Mouse (Mus musculus) layer of hippocampus, postnatal 10 days (tissue): ENCODE data around the gene Surf4. TPM values are rescaled to one million over a fixed set of nuclear protein-coding genes. Genes with fewer than 3 reads are reported as not detected.

Experiments used
- DNase-seq, 2 experiments: peaks; one replicate each; pipeline ENCODE4 v3.0.0; 2021; ENCODE audit warnings: low spot score in 2 of 2
- long read RNA-seq: library from polyadenylated mRNA; stranded (forward); transcript quantifications from one replicate; pipeline ENCODE4 v2.0.0, GENCODE M21; 2023
- total RNA-seq, 2 experiments: library from RNA; stranded (reverse); gene quantifications; 2 replicates each; pipeline ENCODE4 v1.2.3; 2021

The Surf4 gene
- total RNA-seq = 10 to 100 TPM; 62.1 to 64.0 TPM
- long read RNA-seq, transcript Surf4-201 (6 exons, 3,281 nt) = major isoform, 73 of 93 reads
- long read RNA-seq, partial matches to known transcripts = 1 of 93 reads
- long read RNA-seq, other reads (novel, unspliced or antisense) = 19 of 93 reads

DNA sequence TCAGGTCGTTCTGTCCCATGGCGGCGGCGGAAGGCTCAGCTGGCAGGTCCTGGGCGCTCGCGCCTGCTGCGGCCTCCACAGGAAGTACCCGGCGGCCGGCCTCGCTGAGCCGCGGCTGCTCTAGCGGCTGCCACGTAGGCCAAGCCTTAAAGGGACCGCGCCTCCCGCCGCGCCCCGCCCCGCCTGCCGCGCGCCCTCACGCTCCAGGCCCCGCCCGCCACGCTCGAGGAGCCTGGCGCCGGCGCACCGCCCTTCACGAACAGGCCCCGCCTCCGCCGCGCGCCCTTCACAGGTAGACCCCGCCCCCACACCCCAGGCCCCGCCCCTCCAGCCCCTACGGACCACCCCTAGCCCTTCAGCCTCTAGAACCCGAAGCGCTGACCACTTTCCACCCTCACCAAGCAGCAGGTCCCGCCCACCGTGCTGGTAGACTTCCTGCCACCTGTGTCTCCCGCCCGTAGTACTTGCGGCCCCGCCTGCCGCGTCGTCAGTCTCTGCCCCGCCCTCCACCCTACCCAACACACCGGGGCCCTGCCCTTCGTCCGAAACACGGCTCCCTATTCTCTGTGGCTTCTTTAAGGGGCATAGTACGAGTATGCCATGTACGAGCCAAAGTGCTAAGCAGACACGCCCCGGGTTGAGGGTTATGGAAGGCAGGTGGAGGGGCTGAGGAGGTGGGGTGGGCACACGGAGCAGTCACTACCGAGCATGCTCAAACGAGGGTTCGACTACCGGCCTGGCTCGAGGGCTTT lies at the start of gene Surf4, which contains the start of gene Stkld1:
Surf4 (minus strand) TSS at position 625 of the 752 bp plus-strand sequence.
Stkld1 (plus strand) TSS at position 744 of the 752 bp plus-strand sequence.
- peak; percentile 84 to 92 for DNase-seq

DNA sequence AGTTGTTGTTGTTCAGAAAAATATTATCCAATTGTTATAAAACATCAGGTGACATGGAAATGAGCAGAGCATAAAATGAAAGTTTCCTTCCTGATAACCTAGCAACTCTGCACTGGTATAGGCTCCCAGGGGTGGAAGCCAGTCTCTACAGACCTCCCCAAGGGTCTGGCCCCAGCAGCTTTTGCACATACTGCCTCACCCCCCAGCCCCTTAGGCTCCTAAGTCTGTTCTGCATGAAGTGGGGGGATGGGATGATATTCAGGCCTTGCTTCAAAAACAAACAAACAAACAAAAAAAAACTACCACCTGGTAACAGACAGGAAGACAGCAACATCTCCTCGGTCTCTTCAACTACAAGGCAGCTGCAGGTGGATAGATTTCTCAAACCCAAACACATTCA lies 46.6 kb upstream of the Surf4 start:
- no peak for DNase-seq

DNA sequence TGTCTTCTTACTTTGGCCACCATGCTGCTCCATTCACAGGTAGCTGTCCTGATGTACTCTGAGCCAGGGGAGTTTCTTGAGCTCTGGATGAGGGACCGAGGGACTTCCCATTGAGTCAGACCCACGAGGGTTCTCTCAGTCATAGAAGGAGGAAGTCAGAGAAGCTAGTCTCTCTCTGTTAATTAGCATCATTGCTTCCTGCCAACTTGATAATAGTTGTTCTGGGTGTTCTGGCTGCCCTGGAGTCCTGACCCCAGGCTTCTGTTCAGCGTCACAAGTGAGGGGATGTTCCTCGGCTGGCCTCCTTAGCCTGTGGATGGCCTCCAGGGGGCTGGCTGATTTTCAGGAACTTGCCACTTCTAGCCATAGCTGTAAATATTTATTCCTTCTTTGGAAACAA lies 40.2 kb upstream of the Surf4 start:
- no peak for DNase-seq

DNA sequence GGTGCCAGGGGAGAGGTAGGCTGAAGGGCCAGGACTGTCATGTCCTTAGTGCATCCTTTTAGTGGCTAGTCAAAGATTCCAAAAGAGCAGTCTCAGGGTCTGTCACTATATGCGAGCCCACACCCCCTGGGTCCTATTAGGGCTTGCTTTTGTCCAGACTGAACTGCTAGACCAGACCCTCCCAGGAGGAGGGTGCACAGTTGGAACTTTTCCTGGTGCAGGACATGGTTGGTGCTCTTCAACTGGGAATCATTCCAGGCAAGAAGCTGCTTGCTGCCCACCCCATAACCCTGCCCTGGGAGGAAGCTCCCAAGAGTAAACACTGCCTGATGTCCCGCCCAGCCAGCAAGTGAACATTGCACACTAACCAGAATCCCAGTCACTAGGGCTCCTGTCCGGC lies 39.4 kb upstream of the Surf4 start, which contains the start of gene Adamts13:
Adamts13 (plus strand) TSS at position 301 of the 400 bp plus-strand sequence.
- no peak for DNase-seq

DNA sequence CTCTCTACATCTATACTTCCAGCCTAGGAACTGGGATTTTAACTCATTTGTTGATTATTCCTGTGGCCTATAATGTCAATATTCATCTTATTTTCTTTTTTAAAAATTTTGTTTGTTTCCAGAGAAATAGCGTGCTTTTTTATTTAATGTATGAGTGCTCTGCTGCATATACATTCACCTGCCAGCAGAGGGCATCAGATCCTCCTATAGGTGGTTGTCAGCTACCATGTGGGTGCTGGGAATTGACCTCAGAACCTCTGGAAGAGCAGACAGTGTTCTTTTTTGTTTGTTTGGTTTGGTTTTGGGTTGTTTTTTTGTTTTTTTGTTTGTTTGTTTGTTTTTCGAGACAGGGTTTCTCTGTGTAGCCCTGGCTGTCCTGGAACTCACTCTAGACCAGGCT lies 33.5 kb upstream of the Surf4 start:
- no peak for DNase-seq

DNA sequence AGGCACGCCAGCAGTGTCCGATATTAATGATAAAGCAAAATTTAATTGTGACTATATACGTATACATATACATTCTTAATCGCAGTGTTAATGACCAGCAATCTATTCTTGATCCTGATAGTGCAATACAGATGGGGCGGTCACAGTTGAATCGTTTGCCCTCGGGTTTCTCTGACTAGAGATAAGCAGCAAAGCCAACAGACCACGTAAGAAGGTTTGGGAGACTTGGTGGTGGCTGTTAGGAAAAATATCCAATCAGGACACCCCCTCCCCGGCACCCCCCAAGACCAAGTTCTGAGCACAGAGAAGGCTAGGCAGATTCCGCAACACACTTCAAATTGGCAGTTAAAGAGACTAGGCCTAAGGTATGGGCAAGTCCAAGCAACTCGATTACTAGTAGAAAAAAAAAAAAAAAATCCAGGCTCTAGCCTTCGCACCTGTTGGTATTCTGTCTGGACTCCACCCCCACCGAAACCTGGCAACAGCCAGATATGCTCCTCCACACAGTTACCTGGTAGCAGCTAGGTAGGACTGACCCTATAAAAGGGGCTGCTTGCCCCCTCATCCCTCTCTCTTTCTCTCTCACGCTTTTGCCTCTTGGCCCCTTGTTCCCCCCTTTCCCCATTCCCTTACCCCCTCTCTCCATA lies 31.1 kb upstream of the Surf4 start:
- no peak for DNase-seq

DNA sequence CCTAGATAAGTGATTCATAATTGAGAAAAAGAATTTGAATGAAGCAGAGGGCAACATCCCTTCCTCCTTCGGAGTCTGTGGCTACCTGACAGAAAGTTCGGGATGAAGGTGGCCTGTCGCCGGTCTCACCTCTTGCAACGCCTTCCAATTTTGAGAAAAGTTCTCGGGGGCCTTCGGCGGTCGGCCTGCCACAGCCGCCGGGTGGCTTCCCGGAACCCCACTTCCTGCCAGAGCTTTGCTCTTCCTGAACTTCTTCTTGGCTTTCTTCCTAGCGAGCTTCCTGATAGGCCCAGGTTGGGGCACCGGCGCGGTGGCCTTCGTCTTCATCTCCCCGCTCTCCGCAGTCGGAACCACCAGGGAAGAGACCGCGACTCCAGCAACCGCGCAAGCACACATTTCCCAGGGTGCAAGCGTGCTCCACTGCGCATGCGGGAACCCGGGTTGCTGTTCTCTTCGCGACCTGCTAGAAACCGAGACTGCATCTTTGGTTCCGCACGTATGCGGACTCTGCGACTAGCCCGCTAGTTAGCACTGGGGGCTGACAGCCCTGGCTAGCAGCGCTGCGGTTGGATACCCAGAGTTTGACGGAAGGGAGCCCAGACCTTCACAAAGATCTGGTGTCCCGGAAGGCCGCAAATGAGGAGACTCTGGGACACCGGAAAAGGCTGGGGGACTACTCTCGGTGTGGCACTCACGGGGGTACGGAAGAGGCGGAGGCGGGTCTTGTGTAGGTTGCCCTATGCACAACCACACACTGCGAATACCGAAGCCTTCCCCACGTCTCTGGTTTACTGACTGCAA lies 30.4 kb upstream of the Surf4 start, which contains the start of gene Rexo4:
Rexo4 (minus strand) TSS at position 464 of the 801 bp plus-strand sequence.
- DNase-seq = peak; percentile 96 to 97

DNA sequence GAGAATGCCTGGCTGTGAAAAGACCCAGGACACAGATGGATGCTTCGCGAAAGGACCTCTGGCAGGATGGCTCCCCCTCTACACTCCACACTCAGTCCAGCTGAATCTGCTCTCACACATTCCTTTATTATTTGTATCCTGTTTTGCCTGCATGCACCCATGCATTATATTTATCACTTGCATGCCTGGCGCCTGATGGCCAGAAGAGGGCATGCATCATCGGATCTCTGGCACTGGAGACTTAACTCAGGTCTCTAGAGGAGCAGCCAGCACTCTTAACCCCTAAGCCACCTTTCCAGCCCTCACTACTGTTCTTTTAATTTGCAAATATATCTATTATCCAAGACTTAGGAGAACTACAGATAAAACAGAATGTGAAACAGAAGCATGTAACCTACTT lies 27.0 kb upstream of the Surf4 start:
- no peak for DNase-seq

DNA sequence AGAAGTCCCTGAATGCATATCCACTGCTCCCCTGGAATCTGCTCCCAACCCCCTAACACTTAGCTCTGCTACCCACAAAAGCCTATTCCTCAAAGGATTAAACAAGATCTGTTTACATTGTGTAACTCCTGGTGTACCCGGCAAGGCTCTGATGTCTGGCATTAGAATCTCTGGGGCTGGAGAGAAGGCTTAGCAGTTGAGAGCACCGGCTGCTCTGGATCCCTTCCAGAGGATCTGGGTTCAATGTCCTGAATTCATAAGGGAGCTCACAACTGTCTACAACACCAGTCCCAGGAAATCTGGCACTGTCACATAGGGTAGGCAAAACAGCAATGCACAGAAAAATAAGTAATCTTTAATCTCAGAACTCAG lies 23.7 kb upstream of the Surf4 start:
- no peak for DNase-seq

DNA sequence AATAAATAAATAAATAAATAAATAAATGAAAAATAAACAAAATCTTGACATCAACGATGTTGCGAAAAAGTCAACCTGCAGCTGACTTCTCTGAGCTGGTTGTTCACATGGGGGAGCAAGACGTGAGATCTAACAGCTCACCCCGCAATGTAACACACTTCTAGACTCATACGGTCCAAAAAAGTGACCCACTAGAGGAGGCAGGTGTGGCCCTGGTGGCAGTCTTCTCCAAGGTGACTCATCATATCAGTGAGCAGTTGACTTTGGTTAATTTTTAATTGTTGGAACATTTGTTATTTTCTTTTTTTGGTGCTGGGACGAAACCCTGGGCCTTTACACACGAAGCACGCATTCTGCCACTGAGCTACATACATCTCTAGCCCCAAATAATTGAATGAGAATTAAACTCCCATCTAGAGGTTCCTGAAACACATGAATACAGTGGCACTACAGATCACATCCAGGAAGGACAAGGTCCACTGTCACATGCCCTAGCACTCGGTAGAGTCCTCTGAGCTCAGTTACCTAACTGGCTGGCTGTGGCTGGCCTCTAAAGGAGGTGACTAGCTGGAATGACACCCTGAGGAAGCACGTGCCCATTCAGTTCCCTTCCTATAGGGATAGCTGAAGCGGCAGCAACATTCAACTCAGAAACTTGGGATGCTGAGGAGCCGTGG lies 23.2 kb upstream of the Surf4 start:
- no peak for DNase-seq

DNA sequence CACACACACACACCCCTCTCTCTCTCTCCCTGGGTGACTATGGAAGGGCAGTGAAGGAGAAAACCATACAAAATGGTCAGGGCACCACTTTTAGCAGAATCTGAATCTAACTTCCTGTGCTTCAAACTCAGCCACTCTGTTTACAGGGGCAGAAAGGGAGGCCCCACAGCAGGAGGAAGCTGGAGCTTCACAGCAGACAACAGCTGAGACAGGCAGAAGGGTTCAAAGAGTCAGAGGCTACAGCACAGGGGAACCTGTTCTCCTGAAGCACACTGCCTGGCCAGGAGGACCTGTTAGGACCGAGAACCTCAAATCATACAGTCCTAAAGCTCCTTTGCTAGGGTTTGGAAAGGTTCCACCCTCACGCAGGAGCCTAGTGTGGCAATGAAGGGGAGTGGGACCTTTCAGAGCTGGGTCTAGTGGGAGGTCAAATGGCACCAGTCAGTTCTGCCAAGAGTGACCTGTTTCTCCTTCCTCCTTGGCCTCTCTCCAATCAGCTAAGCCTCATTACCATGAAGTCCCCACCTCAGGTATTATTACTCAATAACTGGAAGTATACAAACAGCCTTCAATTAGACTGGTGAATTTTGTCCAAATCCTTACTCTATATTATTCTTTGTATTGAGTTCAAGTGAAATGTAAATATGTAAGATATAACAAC lies 21.1 kb upstream of the Surf4 start:
- DNase-seq = no peak

DNA sequence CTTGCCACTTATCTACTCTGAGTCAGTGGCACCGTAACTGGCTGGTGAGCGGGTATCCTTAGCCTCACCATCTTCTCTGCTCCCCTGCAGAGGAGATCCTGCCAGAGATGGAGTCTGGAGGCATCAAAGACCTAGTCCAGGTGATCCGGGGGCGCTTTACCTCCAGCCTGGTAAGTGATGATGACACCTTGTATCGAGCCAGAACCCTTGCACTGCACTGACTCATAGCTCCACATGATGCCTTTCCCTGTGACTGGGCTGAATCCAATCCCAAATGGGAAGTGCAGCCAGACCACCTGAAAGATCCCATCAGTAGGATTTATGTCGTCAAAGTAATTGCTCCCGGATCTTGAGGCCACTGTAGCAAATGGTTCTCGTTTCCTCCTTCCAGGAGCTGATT lies 19.1 kb upstream of the Surf4 start:
- no peak for DNase-seq

DNA sequence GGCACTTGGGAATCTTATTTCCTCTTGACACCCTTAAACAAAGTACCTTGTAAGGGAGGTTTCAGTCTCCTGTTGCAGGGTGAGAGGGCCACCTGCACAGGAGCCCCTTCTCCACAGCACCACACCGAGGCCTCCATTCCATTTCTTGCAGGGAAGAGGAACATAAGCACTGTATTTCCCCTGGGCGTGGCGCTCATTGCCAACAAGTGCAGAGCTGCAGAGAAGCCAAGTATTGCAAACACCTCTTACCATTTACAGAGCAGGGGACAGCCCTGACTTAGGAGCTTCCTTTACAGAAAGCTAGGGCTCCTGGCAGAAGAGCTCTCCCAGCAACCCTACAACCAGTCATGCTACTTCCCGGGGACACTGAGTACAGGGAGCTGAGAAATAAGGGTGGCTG lies 18.5 kb upstream of the Surf4 start:
- no peak for DNase-seq

DNA sequence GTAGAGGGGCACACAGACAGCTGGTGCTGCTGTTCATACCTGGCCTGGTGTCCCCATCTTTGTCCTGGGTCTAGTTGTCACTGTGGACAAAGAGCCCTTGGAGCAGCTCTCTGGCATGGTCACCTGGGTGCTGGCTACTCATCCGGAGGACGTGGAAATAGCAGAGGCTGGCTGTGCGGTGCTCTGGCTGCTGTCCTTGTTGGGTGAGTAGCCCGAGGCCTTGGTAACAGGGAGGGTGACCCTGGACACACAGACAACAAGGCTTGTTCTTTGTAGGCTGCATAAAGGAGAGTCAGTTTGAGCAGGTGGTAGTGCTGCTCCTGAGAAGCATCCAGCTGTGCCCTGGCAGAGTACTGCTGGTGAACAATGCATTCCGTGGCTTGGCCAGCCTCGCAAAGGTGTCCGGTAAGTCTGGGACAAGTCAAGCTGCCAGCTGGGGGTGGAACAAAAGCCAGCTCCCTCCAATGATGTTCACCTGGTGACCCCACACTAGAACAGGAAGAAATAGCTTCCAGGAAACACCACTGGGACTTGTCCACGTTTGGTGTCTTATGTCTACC lies 17.7 kb upstream of the Surf4 start:
- DNase-seq = no peak

DNA sequence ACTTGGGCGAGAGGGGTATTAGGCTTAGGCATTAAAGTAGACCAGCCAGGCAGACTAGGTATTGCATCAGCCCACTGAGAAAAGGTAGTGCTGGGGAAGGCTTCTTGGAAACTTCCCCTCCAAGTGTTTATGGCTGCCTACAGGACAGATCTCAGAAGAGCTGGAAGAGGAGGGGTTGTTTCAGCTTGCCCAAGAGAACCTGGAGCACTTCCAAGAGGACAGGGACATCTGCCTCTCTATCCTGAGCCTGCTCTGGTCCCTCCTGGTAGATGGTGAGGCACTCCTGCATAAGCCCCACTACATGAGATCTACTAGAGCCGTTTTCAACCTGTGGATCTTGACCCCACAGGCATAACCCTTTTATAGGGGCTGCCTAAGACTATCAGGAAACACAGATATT lies 16.7 kb upstream of the Surf4 start:
- DNase-seq = no peak

DNA sequence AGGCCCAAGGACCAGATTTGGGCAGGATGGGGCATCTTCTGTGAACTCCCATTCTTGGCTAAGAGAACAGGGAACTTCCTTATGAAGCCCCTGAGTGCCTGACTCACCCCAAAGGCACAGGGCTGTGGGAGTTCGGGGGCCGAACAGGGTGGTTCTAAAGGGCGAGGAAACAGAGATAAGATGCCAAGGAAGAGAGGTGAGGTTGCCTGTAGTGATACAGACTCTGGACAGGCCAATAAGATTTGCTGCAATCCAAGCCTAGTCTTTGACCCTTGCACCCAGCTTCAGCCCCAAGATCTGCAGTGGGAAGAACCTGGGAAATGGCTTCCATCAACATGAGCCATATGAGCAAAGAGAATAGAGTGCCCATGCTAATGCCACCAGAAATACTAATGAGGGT lies 9.5 kb upstream of the Surf4 start:
- no peak for DNase-seq

DNA sequence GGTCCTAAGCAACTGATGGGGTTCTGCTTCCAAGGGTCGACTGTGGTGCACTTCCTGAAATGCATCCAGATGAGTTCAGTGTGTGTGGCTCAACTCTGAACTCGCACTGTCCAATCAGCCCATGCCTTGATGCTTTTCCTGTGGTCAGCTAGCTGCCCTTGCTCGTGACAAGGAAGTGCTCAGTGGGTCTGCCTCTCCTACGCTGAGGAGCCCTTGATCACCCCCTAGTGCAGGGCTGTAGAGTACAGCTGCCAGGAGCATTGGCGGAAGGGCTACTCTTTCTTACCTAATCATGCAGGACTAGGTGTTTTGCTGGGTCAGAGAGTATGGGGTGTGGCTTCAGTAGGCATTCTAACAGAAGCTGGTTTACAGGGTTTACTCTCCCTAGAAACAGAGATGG lies 7.8 kb upstream of the Surf4 start:
- DNase-seq = no peak

DNA sequence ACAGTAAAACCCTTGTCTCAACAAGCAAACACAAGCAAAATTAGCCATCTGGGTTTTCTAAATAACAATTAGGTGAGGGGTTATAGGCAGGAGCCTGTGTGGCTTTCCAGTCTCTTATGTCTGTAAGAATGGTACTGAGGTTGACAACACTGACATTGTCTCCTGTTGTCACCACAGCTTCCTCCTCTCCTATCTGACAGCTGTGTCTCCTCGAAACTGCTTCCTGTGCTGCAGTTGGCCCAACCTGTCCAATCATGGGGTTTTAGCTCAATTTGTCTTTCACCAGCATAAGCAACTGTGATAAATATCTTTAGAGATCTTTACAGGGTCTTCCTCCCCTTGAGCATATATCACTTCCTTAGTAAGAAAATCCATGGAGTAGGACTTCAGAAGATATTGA lies 2.7 kb upstream of the Surf4 start:
- no peak for DNase-seq

DNA sequence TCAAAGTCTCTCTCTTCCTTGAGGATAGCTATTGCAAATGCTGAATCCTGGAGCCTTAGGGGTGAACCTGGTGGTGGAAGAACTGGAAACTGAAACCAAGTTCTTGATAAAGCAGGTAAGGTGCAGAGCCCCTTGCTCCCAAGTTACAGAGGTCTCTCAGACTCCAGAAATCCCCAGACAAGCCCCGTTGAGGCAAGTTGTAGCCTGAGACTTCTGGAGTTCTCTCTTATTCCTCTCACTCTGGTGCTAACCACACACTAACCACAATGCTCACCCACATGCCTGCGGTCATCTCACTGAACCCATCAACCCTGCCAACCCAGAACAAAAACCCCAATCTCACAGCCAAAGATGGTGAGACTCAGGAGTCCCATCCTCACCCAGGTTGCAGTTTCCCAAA lies 1.6 kb upstream of the Surf4 start:
- no peak for DNase-seq
